Mouse (Mus musculus) brain, embryonic 14.5 days (tissue): ENCODE results near the gene Klhdc10.

Source experiments
- CTCF ChIP-seq: fragments of 200-500 bp; IDR thresholded peaks from 2 replicates; pipeline ENCODE4 v1.5.1; 2012; ENCODE audit warnings: inconsistent platforms, mild to moderate bottlenecking, moderate library complexity, borderline replicate concordance; ENCODE audit not compliant: insufficient read depth, insufficient read length; ENCODE audit errors: extremely low read depth
- POLR2A ChIP-seq: fragments of 200-500 bp; IDR thresholded peaks from 2 replicates; pipeline ENCODE4 v1.6.1; 2012; ENCODE audit warnings: mild to moderate bottlenecking, inconsistent platforms, borderline replicate concordance; ENCODE audit not compliant: poor library complexity, insufficient read depth, insufficient read length, severe bottlenecking; ENCODE audit errors: extremely low read depth

DNA sequence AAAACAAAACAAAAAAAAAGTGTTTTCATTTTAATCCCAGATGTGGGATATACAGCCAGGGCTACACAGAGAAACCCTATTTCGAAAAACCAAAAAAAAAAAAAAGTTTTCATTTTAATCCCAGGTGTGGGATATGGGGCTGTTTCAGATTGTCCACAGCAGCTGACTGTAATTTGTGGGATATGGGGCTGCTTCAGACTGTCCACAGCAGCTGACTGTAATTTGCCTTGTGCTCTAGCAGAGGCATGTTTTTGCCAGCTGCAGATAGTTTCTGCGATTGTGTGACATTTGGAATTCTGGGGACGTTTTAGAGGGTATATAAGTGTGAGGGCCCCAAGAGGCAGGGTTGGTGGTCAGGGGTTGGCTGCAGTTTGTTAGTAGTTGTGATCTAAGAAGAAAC, 70.0 kb downstream of the Klhdc10 start:
- no peak for TF ChIP-seq CTCF
- no peak for TF ChIP-seq POLR2A
